Mouse (Mus musculus) cerebellum, postnatal 10 days (tissue): ENCODE measurements at regions not wholly inside any gene's neighbourhood (a gene's known extent, or its start where the extent isn't known, plus 50 kb on each side); places are given as distances from the start of the nearest gene placed in this dataset.

Experiments used
- DNase-seq, 2 experiments: peaks; one replicate each; pipeline ENCODE4 v3.0.0; 2021; ENCODE audit warnings: mixed read lengths in 2 of 2

- DNase-seq, result peak; percentile 91 to 94
These were observed 96.7 kb downstream of the 1500009L16Rik start for GRCm38 (mm10) chr10:83819266-83819949.

- no peak for DNase-seq
These were observed 97.2 kb downstream of the 1500009L16Rik start for GRCm38 (mm10) chr10:83819950-83820275.

GRCm38 (mm10) chr10:83821089-83821488, 98.4 kb downstream of the 1500009L16Rik start:
- DNase-seq, result no peak

GRCm38 (mm10) chr10:83826105-83826504, 103.4 kb downstream of the 1500009L16Rik start:
- no peak for DNase-seq

- DNase-seq, result no peak
These were observed 113.7 kb downstream of the 1500009L16Rik start for GRCm38 (mm10) chr10:83836351-83836750.

- no peak for DNase-seq
These were observed 117.6 kb downstream of the 1500009L16Rik start for GRCm38 (mm10) chr10:83840226-83840625.

- DNase-seq, result peak in 1 of 2 experiments; percentile 9
These were observed 128.2 kb downstream of the 1500009L16Rik start for GRCm38 (mm10) chr10:83850881-83851280.

- no peak for DNase-seq
These were observed 129.5 kb downstream of the 1500009L16Rik start for GRCm38 (mm10) chr10:83852194-83852593.

- no peak for DNase-seq
These were observed 130.1 kb downstream of the 1500009L16Rik start for GRCm38 (mm10) chr10:83852806-83853205.

- DNase-seq, result peak; percentile 56 to 62
These were observed 135.3 kb downstream of the 1500009L16Rik start for GRCm38 (mm10) chr10:83857794-83858442.

GRCm38 (mm10) chr10:83858689-83859088, 136.0 kb downstream of the 1500009L16Rik start:
- DNase-seq, result no peak

GRCm38 (mm10) chr10:83859633-83860032, 137.0 kb downstream of the 1500009L16Rik start:
- no peak for DNase-seq

- peak; percentile 45 to 64 for DNase-seq
These were observed 139.0 kb downstream of the 1500009L16Rik start for GRCm38 (mm10) chr10:83861574-83862190.

- no peak for DNase-seq
These were observed 141.9 kb downstream of the 1500009L16Rik start for GRCm38 (mm10) chr10:83864591-83864990.

- peak in 1 of 2 experiments; percentile 22 for DNase-seq
These were observed 143.3 kb downstream of the 1500009L16Rik start for GRCm38 (mm10) chr10:83865929-83866328.

- no peak for DNase-seq
These were observed 149.2 kb downstream of the 1500009L16Rik start for GRCm38 (mm10) chr10:83871736-83872400.

GRCm38 (mm10) chr10:83878745-83879144, 156.1 kb downstream of the 1500009L16Rik start:
- DNase-seq, result no peak

GRCm38 (mm10) chr10:83882119-83882890, 159.6 kb downstream of the 1500009L16Rik start:
- no peak for DNase-seq

GRCm38 (mm10) chr10:83882891-83883185, 160.2 kb downstream of the 1500009L16Rik start:
- DNase-seq, result no peak

GRCm38 (mm10) chr10:83884553-83884952, 161.9 kb downstream of the 1500009L16Rik start:
- DNase-seq, result no peak

GRCm38 (mm10) chr10:83888587-83888986, 165.9 kb downstream of the 1500009L16Rik start:
- DNase-seq, result peak in 1 of 2 experiments; percentile 11

GRCm38 (mm10) chr10:83895741-83896150, 173.1 kb downstream of the 1500009L16Rik start:
- peak; percentile 20 to 53 for DNase-seq

GRCm38 (mm10) chr10:83896160-83896559, 173.5 kb downstream of the 1500009L16Rik start:
- DNase-seq, result no peak
